Mouse (Mus musculus): ENCODE results near the gene Szrd1.

Gene Szrd1

DNA sequence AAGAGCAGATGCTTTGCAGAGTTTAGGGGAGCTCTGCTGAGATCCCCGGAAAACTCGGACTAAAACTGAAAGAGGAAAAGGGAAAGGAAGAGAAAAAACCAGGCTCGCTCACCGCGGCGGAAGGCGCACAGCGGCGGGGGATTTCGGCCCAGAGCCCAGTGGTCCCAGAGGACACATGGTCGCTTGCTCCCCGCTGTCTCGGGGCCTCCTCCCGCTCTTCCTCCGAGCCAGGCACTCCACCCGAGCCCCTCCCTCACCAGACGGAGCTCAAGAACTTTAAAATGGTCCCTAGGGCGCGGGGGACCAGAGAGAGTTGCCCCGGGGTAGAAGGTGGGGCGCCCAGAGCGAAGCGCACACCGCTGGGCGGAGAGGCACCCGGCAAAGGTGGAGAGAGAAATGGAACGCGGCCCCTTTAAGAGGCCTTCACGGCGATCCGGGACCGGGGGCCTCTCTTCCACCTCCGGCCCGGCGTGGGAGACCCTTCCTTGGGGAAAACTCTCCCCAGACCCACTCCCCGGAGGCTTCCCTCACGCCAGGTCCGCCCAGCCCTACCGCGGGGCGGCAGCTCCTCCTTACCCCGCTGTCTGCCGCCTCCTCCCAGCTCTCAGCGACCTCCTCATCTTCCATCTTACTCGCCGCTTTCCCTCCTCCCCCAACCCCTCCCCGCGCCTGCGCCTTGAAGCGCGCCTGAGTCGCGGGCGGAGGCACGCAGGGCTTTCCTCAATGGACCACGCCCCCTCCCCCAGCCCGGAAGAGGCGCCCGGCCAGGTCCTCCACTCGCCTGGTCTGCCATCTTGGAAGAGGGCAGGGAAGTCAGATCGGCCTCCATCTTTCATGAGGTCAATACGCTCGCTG is at the start of gene Szrd1:
Gene Szrd1, minus strand, starts transcription at position 660 of the 855 bp plus-strand sequence.
- DNase-seq (ENCODE audit: low spot score) = peak; percentile 99

DNA sequence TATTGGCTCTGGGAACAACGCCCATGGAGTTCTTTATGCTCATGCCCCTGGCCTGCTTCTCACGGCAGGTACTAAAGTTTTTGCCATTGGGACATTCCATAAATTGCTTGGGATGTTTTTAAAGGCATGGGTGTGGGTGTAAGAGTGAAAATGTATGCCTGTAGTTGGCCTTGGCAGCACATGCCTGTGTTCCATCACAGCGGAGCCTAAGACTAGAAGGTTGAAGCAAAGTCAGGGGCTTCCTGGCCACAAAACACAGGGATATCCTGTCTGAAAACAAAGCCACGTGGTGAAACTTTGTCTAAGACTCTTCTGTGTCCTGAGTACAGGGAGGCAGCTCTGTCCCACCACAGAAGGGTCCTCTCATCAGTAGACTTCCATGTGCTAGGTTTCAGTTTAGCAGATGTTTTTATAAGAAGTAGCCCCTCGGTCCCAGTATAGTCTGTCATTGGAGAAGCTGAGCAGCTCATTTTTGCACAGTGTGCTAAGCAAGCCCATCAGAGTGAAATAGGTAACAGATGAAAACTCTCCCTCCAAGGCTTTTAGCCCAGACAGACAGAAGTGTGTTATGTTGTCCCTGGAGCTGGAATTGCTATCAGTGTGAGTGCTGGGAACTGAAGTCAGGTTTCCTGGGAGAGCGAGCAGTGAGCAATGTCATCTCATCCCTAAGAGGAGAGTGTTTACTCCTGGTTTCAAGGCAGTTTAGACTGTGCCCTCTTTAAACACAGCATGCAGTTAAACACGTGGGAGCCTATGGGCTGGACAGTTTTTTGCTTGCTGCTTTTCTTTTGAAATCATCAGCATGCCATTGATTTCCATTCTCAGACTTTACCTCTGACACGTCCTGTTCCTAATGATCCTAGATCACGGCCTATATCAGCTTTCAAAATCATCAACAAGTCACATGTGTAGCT is 47.6 kb upstream of the Szrd1 start:
- no peak for DNase-seq (ENCODE audit: low spot score)

DNA sequence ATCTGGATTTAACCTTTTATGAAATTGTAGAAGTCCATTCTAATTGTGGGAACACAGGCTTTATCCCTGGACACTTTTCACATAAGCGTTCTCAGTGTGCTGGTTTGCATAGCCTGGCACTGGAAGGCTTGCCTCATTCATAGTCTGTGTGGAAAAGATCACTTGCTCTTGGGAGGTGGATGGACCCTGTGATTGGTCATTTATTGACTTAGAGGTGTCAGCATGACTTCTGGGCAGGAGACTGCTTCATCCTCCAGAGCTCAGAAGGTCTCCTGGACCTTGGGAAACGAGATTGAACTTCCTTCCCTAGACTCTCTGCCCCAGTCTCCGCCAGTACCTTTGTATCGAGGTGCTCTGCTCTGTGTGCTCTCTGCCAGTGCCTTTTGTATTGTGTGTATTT is 44.9 kb upstream of the Szrd1 start:
- DNase-seq (ENCODE audit: low spot score) = no peak

DNA sequence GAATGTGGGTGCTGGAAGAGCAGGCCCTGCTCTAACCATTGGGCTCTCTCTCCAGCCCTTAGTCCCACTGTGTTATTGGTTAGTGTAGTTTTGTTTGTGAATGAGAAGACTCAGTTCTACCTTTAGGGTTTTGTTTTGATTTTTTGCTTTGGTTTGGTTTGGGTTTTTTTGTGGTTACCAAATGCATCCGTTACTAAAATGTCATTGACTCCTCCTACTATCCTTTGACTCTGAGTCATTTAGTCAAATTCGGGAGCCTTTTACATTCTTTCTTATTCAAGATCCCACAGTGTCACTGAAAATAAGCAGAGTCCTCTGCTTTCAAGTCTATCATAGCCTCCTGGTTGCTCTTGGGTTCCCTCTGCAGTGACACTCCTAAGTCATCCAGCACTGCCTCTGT is 44.4 kb upstream of the Szrd1 start:
- no peak for DNase-seq (ENCODE audit: low spot score)

DNA sequence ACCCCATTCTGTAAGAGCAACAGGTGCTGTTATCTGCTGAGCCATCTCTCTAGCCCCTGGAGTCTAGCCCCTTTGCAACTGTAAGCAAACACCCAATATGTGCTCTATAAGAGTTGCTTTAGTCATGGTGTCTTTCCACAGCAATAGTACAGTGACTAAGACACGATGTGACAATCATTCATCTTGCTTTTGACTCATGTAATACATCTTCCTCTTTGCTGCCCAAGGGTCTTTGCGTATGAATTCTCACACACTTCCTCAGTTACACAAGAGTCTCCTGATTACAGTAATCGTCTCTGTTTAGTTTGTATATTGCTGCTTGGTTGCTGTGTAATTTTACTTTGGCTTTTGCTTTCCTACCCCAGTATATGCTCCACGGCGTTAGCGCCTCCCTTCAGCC is 42.4 kb upstream of the Szrd1 start:
- DNase-seq (ENCODE audit: low spot score) = no peak

DNA sequence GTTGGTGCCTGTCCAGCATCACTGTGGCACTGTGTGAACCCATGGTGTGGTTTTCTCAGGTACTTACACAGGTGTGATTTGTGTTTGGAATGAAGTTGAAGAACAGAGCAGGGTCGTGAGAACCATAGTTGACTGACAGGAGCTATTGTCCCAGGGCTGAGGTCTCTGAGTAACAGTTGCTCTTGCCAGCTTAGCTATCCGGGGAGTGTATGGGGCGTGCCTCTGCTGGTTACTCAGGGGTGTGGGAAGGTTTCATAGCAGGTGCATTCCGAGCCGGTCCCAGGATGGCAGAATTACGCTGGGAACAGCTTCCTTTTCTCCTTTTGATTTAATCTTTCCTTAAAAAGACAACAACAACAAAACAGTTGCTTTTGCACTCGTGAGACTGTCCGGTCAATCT is 41.3 kb upstream of the Szrd1 start:
- DNase-seq (ENCODE audit: low spot score) = no peak

DNA sequence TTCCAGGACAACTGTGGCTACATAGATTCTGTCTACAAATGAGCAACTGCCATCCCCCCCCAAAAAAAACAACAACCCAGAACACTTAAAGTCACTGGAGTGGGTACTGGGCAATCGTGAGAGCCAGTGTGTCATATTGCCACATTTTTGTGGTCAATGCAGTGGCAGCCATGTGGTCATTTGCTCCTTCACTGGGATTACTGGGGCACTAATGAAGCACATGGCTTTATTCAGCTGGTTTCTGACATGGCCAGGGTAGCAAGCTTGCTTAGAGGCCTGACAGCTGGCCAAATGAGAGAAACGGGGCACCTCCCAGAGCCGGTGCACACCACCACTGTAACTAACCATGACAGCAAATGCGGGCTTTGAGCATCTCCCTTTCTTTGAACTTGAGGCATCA is 38.9 kb upstream of the Szrd1 start:
- DNase-seq (ENCODE audit: low spot score) = no peak

DNA sequence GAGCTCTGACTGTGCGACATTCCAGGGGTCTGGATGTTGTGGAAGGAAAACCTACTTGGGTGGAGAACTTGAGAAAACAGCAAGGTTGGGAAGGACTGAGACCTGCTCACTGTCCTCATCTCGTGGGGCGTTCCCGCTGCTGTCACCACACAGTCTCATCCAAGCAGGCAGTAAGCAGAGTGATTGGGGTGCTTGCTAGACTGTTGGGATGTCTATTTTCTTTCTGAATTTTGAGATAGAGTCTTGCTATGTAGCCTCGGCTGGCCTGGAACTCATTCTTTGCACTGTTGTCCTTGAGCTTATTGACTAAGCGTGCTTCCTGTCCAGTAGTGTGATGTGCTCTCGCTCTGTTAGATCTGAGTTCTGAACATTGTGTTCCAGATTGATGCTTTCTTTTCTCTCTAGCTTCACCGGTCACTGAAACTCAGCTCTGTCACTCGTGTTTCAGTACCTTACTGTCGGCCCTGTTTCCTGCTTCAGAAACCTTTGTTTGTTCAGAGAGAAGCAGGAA is 36.8 kb upstream of the Szrd1 start:
- DNase-seq (ENCODE audit: low spot score) = no peak

DNA sequence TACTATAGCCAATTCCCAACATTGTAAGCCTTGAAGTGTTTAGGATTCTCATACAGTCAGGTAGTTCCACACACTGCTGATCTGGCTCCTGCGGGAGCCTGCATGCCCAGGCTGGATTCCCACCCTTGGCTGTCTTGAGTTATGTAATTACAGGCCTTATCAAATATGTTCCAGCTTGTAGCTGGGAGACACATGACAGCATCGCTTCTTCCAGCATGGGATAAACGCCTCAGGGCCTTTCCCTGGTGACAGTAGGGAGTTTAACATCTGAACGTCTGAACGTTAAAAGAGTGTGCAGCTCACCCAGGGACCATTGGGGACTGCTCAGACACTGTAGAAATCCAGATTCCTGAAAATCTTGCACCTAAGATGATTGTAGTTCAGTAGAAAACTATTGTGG is 36.2 kb upstream of the Szrd1 start:
- no peak for DNase-seq (ENCODE audit: low spot score)

DNA sequence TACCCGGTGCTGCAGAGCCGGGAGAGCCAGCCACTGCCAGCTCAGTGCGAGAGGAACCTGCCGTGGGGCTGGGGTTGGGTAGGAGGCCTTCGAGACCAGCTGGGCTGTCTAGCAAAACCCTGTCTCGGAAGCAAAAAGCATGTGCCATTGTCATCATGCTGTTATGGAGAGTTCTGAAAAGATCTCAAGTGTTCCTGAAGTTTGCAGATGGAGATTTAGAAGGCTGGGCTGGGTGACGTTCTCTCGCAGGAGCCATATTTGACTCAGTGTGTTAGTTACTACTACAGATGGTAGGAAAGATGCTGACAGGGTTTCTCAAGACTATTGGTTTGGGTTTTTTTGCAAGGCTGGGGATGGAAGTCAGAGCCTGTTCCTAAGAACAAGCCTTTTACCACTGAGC is 32.5 kb upstream of the Szrd1 start:
- DNase-seq (ENCODE audit: low spot score) = no peak

DNA sequence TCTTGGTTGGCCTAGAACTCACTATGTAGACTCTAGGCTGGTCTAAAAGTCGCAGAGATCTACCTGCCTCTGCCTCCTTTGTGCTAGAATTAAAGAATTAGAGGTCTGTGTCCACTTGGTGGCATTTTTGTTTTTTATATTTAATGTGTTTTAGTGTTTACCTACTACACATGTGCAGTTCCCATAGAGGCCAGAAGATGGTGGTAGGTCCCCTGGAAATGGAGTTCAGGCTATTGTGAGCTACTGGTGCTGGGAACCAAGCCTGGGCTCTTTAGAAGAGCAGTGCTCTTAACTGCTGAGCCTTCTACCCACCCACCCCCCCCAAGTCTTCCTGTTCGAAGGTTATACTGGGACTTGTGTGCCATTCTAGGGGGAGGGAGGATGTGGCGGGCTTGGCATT is 27.6 kb upstream of the Szrd1 start:
- no peak for DNase-seq (ENCODE audit: low spot score)

DNA sequence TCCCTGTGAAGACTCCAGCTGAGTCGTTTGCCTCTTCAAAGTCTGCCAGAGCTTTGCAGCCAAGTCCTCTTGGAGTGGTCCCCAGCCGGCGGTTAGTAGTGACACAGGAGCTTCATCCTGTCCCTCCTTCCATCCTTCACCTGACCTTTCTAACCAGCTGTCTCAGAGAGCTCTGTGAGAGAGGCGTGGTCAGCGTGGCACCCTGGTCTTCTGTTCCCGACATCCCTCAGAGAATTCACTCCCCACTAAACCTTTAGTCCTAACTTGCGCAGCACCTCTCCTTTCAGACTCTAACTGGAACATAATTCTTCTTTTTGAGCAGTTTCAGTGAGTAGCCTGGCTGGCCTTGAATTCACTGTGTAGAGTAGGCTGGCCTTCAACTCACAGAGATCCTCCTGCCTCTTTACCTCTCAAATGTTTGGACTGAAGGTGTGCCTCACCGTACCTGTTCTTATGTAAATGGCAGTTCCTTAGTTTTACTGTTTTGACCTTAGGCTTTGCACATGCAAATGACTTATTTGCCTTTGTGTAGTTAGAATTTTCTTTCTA is 26.2 kb upstream of the Szrd1 start:
- DNase-seq (ENCODE audit: low spot score) = no peak

DNA sequence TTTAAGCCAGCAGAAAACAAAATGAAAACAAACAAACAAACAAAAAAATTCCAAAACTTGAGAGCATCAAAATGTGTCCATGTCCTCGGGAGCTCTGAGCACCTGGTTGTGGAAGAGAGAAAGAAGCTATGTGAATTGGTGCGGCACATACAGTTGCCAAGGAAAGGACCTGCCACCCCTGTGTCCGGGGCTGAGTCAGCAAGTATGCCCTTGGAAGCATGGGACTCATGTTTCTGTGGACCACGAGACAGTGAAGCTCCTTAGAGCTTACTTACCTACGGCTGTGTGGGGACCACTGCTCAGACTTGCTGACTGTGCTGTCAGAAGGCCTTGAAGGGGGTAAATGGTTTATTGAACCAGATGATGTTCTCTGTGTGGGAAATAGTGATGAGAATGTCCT is 24.2 kb upstream of the Szrd1 start:
- DNase-seq (ENCODE audit: low spot score) = no peak

DNA sequence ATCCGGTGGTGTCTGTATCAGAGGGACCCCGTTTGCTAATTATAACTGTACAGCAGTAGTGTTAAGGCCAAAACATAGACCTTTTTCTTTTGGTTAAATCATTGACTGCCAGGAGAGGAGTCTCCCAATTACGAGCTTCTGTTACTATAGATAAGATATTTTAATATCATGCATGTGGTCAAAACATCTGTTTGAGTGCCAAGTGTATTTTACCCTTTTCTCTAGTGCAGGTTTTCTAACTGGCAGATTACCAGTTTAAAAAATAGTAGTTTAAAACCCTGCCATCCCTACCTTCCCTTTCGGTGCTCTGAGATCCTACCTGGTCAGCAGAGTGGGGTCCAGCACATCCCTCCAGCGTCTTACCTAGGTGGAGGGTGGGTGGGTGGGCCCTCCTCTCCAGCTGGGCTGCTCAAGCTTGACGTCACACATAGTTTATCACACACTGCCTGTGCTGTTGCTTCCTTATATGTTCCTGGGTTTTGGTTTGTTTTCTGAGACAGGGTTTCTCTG is 22.2 kb upstream of the Szrd1 start:
- no peak for DNase-seq (ENCODE audit: low spot score)

DNA sequence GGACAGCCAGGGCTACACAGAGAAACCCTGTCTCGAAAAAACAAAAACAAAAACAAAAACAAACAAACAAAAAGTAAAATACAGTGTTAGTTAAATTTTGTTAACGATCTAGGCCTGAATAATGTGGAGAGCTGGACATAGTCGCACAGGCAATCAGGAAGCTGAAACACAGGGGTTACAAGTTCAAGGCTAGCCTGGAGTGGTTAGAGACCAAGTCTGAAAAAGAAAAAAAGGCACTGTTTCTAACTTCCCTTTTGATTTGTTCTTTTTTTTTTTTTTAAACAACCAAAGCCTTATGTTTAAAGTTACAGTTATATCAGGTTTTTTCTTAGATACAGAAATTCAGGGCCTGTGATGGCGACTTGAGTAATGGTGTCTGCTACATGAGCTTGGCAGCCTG is 20.6 kb upstream of the Szrd1 start:
- no peak for DNase-seq (ENCODE audit: low spot score)

DNA sequence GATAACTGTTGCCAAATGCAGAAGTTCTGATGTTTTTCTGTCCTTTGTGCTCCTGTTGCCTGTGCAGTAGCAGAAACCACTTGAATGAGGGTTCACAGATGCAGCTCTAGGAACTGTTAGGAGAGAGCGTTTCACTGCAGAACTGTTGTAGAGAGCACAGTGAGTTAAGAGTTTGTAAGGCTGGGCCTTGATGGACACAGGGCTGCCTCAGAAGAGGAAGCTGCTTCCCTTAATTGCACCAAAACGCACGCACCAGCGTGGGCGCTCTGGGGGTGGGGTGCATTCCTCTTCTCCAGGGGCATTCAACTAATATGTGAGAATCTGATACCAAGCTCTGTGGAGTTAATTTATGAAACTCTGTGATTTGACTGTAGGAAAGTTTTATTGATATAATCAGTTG is 20.1 kb upstream of the Szrd1 start:
- DNase-seq (ENCODE audit: low spot score) = no peak

DNA sequence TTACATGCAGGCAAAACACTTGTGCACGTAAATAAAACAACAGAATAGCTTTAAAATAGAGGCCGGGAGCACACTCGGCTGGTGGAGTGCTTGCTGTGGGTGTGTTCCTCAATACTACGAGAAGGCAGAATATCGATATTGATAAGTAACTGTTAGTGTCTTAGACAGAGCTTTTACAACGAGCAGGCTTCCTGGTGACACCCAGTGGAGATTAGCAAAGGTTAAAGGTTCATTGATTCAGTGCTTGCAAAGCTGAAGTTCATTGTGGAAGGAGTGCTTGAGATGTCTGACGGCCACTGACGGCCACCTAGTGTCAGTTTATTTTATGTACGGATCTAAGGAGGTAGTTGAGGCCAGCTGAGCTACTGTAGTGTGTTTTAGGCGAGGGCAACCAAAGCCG is 19.5 kb upstream of the Szrd1 start:
- no peak for DNase-seq (ENCODE audit: low spot score)

DNA sequence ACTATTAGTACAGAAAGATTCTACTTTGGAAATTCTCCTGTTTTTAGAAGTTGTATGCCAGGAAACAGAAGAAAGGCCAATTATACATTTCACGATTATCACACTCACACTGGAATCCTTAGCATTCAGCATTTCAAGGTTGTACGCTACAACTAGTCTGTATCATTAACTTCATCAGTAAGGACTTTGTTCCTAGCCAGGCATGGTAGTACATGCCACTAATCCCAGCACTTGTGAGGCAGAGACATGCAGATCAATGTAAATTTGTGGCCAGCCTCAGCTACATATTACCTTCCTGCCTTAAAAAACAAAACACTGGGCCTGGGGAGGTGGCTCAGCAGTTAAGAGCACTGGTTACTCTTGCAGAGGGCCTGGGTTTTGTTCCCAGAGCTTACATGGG is 19.0 kb upstream of the Szrd1 start:
- no peak for DNase-seq (ENCODE audit: low spot score)

DNA sequence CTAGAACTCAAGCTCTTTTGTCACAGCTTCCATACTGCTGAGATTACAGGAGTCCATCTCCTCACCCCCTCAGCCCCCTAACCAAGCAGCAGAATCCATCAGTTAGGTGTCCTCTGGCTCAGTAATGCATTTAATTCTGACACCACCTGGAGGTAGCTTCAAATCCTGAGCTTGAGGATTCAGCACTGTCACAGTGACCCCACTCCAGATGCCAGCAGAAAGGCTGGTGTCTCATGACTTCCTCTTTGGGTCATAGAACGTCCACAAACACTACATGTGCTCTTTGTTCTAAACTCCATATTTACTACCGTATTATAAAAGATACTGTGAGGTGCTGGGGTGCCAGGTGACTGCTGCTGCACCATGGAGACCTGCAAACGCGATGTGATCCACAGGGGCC is 17.9 kb upstream of the Szrd1 start:
- no peak for DNase-seq (ENCODE audit: low spot score)

DNA sequence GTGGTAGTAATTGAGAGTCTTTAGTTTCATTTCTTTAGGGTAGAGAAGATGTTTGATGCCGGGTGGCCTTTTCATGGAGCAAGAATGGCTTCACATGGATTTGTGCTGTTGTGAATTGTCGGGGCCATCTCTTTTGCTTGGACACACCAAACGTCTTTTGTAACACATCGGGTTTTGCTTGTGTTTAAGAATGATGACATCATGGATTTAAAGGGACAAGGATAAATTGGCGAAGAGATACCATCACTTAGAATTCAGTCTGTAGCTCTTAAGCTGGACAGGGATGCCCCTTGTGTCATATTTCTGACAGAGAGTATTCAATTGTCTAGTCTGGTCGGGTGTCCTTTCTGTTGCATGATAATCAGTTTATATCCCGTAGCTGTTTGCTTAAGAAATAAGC is 9.5 kb upstream of the Szrd1 start:
- DNase-seq (ENCODE audit: low spot score) = no peak

DNA sequence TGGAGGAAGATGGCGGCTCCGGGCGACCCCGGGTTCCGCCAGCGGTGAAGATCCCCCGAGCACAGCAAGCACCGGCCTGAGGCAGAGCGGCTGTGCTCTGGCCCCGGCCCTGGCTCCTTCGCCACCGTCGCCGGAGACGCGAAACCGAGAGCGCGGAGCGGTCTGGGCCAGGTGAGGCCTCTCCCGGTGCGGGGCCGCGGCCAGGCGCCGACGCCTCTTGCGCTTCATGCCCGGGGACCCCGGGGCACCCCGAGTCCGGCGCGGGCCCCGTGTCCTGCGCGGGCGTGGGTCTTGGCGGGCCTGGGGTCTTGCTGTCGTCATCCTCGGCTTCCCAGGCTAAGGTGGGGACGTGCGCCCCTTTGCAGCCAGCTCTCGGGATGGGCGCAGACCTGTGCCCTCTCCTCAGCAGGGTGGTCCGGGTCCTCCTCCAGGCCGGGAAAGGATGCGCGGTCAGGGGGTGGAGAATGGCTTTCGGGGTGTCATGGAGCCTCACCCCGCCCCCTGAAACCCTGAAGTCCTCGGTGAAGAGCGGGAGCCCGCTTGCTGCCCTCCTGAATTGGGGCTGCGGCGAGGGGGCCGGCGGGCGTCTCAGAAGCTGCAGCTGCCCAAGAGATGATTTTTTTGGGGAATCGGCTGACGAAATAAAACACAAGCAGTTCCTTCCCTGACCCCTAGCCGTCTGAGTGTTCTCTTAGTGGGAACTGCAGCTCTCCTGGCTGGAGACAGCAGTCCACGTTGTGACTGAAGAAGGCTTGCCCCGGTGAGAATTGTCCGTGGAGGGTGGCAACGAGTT is 8.6 kb upstream of the Szrd1 start:
- DNase-seq (ENCODE audit: low spot score) = no peak
